Mouse (Mus musculus): ENCODE measurements at regions not wholly inside any gene's neighbourhood (a gene's known extent, or its start where the extent isn't known, plus 50 kb on each side); places are given as distances from the start of the nearest gene placed in this dataset.

DNA sequence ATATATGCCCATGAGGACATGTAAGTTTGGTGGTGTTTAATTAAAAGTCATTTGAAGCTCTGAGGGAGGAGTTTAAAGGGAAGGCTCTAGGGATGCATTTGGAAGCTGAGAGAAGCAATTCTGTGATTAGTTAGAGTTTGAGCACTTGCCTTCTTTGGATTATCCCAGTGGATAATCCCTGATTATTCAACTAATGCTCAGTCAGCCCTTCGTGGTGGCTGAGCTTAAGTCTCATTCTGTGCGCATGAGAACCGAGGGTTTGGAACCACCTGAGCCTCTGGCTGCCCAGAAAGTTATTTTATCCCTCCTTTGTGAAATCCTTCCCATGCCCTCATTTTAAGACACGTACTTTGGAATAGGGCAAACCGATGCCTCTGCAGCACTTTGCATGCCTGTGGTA, 285.9 kb downstream of the Dnajb9 start:
- 47% methylated on average over 5 of the region's 5 CpGs for WGBS
- no peak overlapping the region for H3K4me3 ChIP-seq

GRCm38 (mm10) chr12:43920396-43920795, 289.7 kb downstream of the Dnajb9 start:
- Histone ChIP-seq H3K4me3 (no peak overlapping the region), H3K9me3 (no peaks in the 10 kb centered on the region), H3K4me1 (no peaks in the 10 kb centered on the region), H3K27ac (no peak overlapping the region), H3K27me3 (ENCODE audit: poor library complexity, severe bottlenecking) (no peaks in the 10 kb centered on the region), H3K36me3 (replicated peaks) (no peaks in the 10 kb centered on the region)
- 82% methylated on average over 4 of the region's 4 CpGs for WGBS
- no peak for DNase-seq (ENCODE audit: extremely low spot score, low spot score)

More for the DNA sequence above, 285.9 kb downstream of the Dnajb9 start:
- DNase-seq (ENCODE audit: extremely low spot score, low spot score): no peak
- no peaks in the 10 kb centered on the region for H3K27me3 ChIP-seq (ENCODE audit: poor library complexity, severe bottlenecking)
- no peaks in the 10 kb centered on the region for H3K9me3 ChIP-seq
- H3K27ac ChIP-seq: no peak overlapping the region
- no peaks in the 10 kb centered on the region for H3K4me1 ChIP-seq
- H3K36me3 ChIP-seq (replicated peaks): no peaks in the 10 kb centered on the region

- WGBS: 90% methylated on average over 3 of the region's 3 CpGs
- DNase-seq (ENCODE audit: extremely low spot score, low spot score): no peak
- no peaks in the 10 kb centered on the region for H3K27me3 ChIP-seq (ENCODE audit: poor library complexity, severe bottlenecking)
Observed at GRCm38 (mm10) chr12:43919114-43919513, 291.0 kb downstream of the Dnajb9 start.

DNA sequence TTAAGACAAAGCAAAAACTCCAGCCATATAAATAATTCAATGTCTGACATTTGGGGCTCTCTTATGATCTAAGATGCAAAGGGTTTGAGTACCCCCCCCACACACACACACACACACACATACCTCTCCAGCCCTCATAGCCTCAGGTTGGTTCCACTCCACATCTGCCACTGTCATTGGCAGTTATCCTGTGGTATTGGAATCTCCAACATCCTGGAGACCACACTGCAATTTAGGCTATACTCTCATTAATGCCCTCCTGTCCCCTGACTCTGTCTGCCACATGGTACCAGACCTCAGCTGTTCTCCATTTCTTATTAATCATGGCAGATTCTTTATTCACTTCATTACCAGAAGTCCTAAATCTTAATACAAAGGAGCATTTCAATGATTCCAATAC, 293.3 kb downstream of the Dnajb9 start:
- DNase-seq (ENCODE audit: extremely low spot score, low spot score): no peak
- Histone ChIP-seq H3K9me3 (no peaks in the 10 kb centered on the region), H3K4me3 (no peak overlapping the region), H3K36me3 (replicated peaks) (no peaks in the 10 kb centered on the region), H3K27ac (no peak overlapping the region), H3K4me1 (no peaks in the 10 kb centered on the region), H3K27me3 (ENCODE audit: poor library complexity, severe bottlenecking) (no peaks in the 10 kb centered on the region)

More at GRCm38 (mm10) chr12:43919114-43919513, 291.0 kb downstream of the Dnajb9 start:
- H3K36me3 ChIP-seq (replicated peaks): no peaks in the 10 kb centered on the region
- no peak overlapping the region for H3K27ac ChIP-seq
- H3K4me1 ChIP-seq: no peaks in the 10 kb centered on the region
- no peaks in the 10 kb centered on the region for H3K9me3 ChIP-seq
- no peak overlapping the region for H3K4me3 ChIP-seq

GRCm38 (mm10) chr12:43899273-43899672, 310.9 kb downstream of the Dnajb9 start:
- Histone ChIP-seq H3K27ac (no peak overlapping the region), H3K4me1 (no peaks in the 10 kb centered on the region), H3K36me3 (replicated peaks) (no peaks in the 10 kb centered on the region), H3K4me3 (no peak overlapping the region), H3K9me3 (no peaks in the 10 kb centered on the region), H3K27me3 (ENCODE audit: poor library complexity, severe bottlenecking) (no peaks in the 10 kb centered on the region)
- no peak for DNase-seq (ENCODE audit: extremely low spot score, low spot score)
- WGBS: 97% methylated on average over 3 of the region's 3 CpGs

- Histone ChIP-seq H3K36me3 (replicated peaks) (no peaks in the 10 kb centered on the region), H3K27me3 (ENCODE audit: poor library complexity, severe bottlenecking) (no peaks in the 10 kb centered on the region), H3K4me1 (no peaks in the 10 kb centered on the region), H3K27ac (no peak overlapping the region), H3K9me3 (no peaks in the 10 kb centered on the region), H3K4me3 (no peak overlapping the region)
- WGBS: 94% methylated on average over 3 of the region's 3 CpGs
- DNase-seq (ENCODE audit: extremely low spot score, low spot score): no peak
Observed at GRCm38 (mm10) chr12:43885596-43885995, 324.5 kb downstream of the Dnajb9 start.

DNA sequence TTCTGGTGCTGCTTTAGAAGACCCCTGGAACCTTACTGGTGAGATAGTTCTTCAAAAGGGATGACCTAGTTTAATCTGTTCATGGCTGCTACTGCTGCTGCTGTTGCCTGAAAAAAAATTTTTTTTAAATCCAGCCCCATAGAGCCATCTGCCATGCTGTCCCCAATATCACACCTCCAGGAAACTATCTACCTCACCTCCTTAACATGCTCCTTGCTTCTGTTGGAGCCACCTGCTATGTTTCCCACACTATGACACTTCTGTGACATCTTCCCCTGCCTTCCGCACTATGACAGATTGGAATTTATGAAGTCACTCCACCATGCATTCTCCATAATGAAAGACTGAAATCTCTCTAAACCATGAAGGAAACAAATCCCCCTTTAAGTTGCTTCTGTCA, 349.6 kb downstream of the Dnajb9 start:
- no peak overlapping the region for H3K27ac ChIP-seq
- H3K9me3 ChIP-seq: no peaks in the 10 kb centered on the region
- no peaks in the 10 kb centered on the region for H3K4me1 ChIP-seq
- H3K27me3 ChIP-seq (ENCODE audit: poor library complexity, severe bottlenecking): no peaks in the 10 kb centered on the region
- no peak overlapping the region for H3K4me3 ChIP-seq
- 98% methylated on average over 1 of the region's 1 CpGs for WGBS
- no peaks in the 10 kb centered on the region for H3K36me3 ChIP-seq (replicated peaks)
- DNase-seq (ENCODE audit: extremely low spot score, low spot score): no peak

GRCm38 (mm10) chr12:43856370-43856769, 353.8 kb downstream of the Dnajb9 start:
- Histone ChIP-seq H3K27ac (no peak overlapping the region), H3K27me3 (ENCODE audit: poor library complexity, severe bottlenecking) (no peaks in the 10 kb centered on the region), H3K9me3 (no peaks in the 10 kb centered on the region), H3K36me3 (replicated peaks) (no peaks in the 10 kb centered on the region), H3K4me3 (no peak overlapping the region), H3K4me1 (no peaks in the 10 kb centered on the region)
- DNase-seq (ENCODE audit: extremely low spot score, low spot score): no peak
- WGBS: 93% methylated on average over 4 of the region's 4 CpGs

GRCm38 (mm10) chr12:43852246-43852645, 357.9 kb downstream of the Dnajb9 start:
- Histone ChIP-seq H3K9me3 (no peaks in the 10 kb centered on the region), H3K4me1 (no peaks in the 10 kb centered on the region), H3K4me3 (no peak overlapping the region), H3K36me3 (replicated peaks) (no peaks in the 10 kb centered on the region), H3K27me3 (ENCODE audit: poor library complexity, severe bottlenecking) (no peaks in the 10 kb centered on the region), H3K27ac (no peak overlapping the region)
- DNase-seq (ENCODE audit: extremely low spot score, low spot score): no peak

DNA sequence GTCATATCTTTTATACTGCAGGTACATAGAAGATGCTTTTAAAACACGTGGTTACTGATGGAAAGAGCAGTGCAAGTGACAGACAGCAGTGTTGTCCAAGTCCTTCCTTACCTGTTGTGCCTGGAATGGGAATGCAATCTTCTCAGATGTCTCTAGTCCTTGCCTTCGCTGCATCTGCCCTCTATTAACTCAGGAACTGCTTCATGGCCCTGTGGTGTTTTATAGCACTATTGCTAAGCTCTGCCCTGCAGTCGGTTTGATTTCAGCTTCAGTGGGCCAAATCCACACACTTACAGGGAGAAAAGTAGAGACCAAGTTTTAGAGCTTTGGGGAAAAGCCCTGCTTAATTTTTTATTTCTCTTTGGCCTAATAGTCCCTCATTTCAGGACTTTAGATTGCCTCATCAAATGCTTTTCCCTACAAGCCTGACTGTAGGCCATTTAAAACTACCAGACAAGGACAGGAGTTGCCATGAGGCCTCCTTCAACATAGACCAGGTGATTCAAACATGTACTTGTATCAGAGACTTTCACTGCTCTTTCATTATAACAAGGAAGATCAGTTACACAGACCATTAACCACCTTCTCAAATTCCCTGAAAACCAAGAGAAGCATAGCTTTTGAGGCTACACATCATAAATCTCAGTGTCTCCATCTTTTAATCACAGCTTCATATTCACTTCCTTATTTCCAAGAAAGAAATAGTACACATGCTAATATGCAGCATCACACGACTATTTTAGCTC, 358.7 kb downstream of the Dnajb9 start:
- no peaks in the 10 kb centered on the region for H3K4me1 ChIP-seq
- no peak for DNase-seq (ENCODE audit: extremely low spot score, low spot score)
- no peaks in the 10 kb centered on the region for H3K27me3 ChIP-seq (ENCODE audit: poor library complexity, severe bottlenecking)
- no peak overlapping the region for H3K4me3 ChIP-seq
- no peaks in the 10 kb centered on the region for H3K36me3 ChIP-seq (replicated peaks)
- no peaks in the 10 kb centered on the region for H3K9me3 ChIP-seq
- no peak overlapping the region for H3K27ac ChIP-seq
- WGBS: 73% methylated on average over 4 of the region's 4 CpGs

DNA sequence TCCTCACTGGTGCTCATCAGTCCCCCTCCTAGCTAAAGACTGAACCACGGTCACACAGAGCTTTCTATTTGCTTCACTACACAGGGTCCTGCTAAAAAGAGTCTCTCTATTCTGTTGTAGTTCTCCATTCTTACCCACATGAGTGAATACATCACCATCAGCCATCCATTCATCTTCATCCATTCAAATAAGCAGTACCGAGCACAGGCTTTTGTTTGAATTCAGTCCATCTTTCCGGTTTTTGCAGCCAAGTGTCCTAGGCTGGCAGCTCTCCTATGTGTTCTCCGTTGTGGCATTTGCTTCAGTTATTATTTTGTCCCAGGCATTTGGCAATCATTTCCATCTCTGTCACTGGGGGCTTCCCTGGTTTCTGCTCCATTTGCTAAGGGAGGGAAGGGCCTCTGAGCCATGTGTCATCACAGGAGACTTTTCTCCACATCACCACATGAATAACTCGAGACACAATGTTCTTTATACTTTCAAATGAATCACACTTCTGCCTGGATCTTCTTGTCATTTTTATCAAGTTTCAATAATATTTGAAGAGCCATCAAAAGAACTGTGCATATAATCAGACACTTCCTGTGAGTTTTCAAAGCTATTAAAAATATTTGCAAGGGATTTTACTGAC, 366.1 kb downstream of the Dnajb9 start:
- Histone ChIP-seq H3K4me3 (no peak overlapping the region), H3K27me3 (ENCODE audit: poor library complexity, severe bottlenecking) (no peaks in the 10 kb centered on the region), H3K36me3 (replicated peaks) (no peaks in the 10 kb centered on the region), H3K4me1 (peaks cover 7% of the 10 kb centered on the region; the same call in 1 of the 2 replicates), H3K27ac (0 out of 2 replicates have a peak overlapping the region, but pooled peaks have one; percentile 40), H3K9me3 (no peaks in the 10 kb centered on the region)
- DNase-seq (ENCODE audit: extremely low spot score, low spot score): no peak
- WGBS: 63% methylated on average over 5 of the region's 5 CpGs

DNA sequence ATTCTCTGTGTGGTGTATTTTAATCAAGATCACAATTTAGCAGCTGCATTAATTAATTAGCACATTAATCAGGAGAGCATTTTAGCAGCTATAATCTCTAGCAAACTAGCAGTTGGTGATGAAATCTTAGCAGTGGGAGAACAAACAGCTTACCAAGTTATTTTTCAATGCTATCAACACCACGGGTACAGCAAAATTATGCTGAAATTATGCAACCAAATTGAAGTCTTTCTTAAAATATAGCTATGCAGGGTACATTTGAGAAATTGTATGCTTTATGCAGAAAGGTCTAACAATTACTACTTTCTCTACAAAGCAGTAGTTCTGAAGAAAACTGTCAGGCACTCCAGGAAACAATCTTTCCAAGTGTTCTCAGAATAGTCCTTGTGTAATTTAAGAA, 378.1 kb downstream of the Dnajb9 start:
- H3K27me3 ChIP-seq (ENCODE audit: poor library complexity, severe bottlenecking): no peaks in the 10 kb centered on the region
- H3K36me3 ChIP-seq (replicated peaks): no peaks in the 10 kb centered on the region
- H3K9me3 ChIP-seq: no peaks in the 10 kb centered on the region
- H3K4me3 ChIP-seq: no peak overlapping the region
- no peaks in the 10 kb centered on the region for H3K4me1 ChIP-seq
- 79% methylated on average over 1 of the region's 1 CpGs for WGBS
- DNase-seq (ENCODE audit: extremely low spot score, low spot score): no peak
- H3K27ac ChIP-seq: no peak overlapping the region

DNA sequence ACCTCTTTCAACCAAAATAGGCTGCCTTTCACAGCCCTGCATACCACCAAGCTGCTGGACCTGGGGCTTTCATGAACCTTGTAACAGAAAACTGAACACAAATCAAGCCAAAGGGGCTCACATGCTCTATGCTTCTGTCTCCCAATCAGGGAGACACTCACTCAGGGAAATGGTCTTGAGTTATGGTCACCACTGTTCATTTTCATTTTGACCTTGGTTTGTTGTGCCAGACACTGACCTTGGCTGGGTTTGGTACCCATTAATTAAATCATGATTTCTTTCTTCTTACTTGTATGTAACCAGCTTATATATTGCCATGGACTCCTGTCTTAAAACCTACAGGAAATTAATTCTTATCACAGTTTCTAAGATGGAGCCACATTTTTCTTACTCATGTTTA, 381.5 kb downstream of the Dnajb9 start:
- Histone ChIP-seq H3K9me3 (no peaks in the 10 kb centered on the region), H3K27ac (no peak overlapping the region), H3K36me3 (replicated peaks) (no peaks in the 10 kb centered on the region), H3K4me1 (no peaks in the 10 kb centered on the region), H3K4me3 (no peak overlapping the region), H3K27me3 (ENCODE audit: poor library complexity, severe bottlenecking) (no peaks in the 10 kb centered on the region)
- DNase-seq (ENCODE audit: extremely low spot score, low spot score): no peak

All from forebrain, embryonic 10.5 days (tissue).